Mouse (Mus musculus) spleen, adult 2 months (tissue): ENCODE measurements around the gene Trmt13. TPM values are rescaled to one million over a fixed set of nuclear protein-coding genes. Genes with fewer than 3 reads are reported as not detected.

Experiments
- DNase-seq, 2 experiments: peaks; one replicate each; pipeline versions ENCODE4 v3.0.0 to v3.0.0-alpha.2; 2012 to 2021; ENCODE audit warnings: low spot score in 2 of 2, low read depth in 1 of 2
- H3K27ac ChIP-seq: fragments of 200-500 bp; 2 replicates; pipeline ENCODE4 v1.5.1; 2012; ENCODE audit warnings: low read length, inconsistent platforms; ENCODE audit not compliant: insufficient read depth
- H3K27me3 ChIP-seq: fragments of 200-500 bp; 2 replicates; pipeline ENCODE4 v1.6.1; 2012; ENCODE audit warnings: mild to moderate bottlenecking, moderate library complexity, low read length, inconsistent platforms; ENCODE audit not compliant: control insufficient read depth, insufficient read depth
- H3K36me3 ChIP-seq: fragments of 200-500 bp; 2 replicates; pipeline ENCODE4 v1.6.1; 2012; ENCODE audit warnings: mild to moderate bottlenecking, low read length, inconsistent platforms; ENCODE audit not compliant: control insufficient read depth, insufficient read depth
- H3K4me1 ChIP-seq: fragments of 200-500 bp; 2 replicates; pipeline ENCODE4 v1.6.1; 2011; ENCODE audit warnings: inconsistent platforms; ENCODE audit not compliant: control insufficient read depth, insufficient read depth, insufficient read length
- H3K4me3 ChIP-seq: fragments of 200-500 bp; 2 replicates; pipeline ENCODE4 v1.5.1; 2011; ENCODE audit warnings: mild to moderate bottlenecking, inconsistent platforms; ENCODE audit not compliant: insufficient read depth, insufficient read length; ENCODE audit errors: extremely low read depth
- CTCF ChIP-seq: fragments of 200-500 bp; IDR thresholded peaks from 2 replicates; pipeline ENCODE4 v1.5.1; 2011; ENCODE audit warnings: mild to moderate bottlenecking, inconsistent platforms; ENCODE audit not compliant: insufficient read depth, insufficient read length, insufficient replicate concordance; ENCODE audit errors: extremely low read depth
- POLR2A ChIP-seq: fragments of 200-500 bp; IDR thresholded peaks from 2 replicates; pipeline ENCODE4 v1.6.1; 2011; ENCODE audit warnings: low read depth, low read length, inconsistent platforms
- WGBS: fragments of 180-500 bp; shearing (Covaris S2); methylation state at CpG from one replicate; pipeline ENCODE4 v1.1.7; 2018; 5-methylcytosine and 5-hydroxymethylcytosine counted together
- polyA plus RNA-seq: library from polyadenylated mRNA; depleted of rRNA; stranded (reverse); fragments of >200 nt; gene quantifications from 2 replicates; pipeline ENCODE4 v1.2.3, GENCODE M21; 2012; rRNA removed

Trmt13 gene
- polyA plus RNA-seq, 1 experiment, result 4.7 TPM

DNA sequence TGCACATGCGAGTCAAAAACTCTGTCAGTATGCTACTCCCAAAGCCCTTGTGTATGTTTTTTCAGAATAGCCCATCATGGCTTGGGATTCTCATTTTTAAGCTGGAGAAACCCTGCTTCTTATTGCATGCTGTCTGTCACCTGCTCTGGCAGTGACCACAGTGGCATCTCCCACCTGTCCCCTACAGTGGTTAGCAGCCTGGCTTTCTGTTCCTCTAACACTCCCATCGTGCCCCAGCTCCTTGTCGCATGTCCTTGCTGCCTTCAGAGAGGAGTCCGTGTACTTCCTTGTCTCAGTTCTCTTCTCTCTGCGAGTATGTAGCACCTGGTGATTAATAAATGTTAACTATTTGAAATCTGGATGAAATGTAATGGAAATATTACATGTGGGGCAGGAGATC, 67.0 kb downstream of the Trmt13 start:
- Histone ChIP-seq H3K27me3 (no peaks in the 10 kb centered on the region), H3K4me3 (no peak overlapping the region), H3K36me3 (peaks cover 19% of the 10 kb centered on the region), H3K27ac (no peak overlapping the region), H3K4me1 (no peaks in the 10 kb centered on the region)
- TF ChIP-seq POLR2A (no peak), CTCF (no peak)
- no peak for DNase-seq
- 62% methylated on average over 5 of the region's 5 CpGs for WGBS

DNA sequence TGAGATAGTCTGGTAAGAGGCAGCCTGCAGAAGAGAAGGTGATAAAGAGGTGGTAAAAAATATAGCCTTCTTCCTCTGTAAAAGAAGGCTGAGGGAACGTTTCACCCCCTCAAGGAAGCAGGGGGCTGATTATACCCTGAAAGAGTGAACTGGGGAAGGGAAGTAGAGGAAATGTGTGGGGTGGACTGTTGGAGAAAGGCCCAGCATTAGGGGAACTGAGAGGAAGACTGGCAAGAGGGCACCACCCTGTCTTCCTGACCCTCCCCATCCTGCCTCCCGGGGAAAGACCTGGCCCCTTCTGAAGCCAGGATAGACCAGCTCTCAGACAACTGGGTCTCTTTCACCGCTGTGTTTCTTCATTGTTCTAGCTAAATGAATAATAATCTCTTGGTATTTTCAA, 71.9 kb downstream of the Trmt13 start:
- 12% methylated on average over 3 of the region's 3 CpGs for WGBS
- no peak for TF ChIP-seq POLR2A
- Histone ChIP-seq H3K4me1 (no peaks in the 10 kb centered on the region), H3K36me3 (peaks cover 24% of the 10 kb centered on the region), H3K27ac (no peak overlapping the region), H3K27me3 (no peaks in the 10 kb centered on the region), H3K4me3 (no peak overlapping the region)
- DNase-seq, result no peak

DNA sequence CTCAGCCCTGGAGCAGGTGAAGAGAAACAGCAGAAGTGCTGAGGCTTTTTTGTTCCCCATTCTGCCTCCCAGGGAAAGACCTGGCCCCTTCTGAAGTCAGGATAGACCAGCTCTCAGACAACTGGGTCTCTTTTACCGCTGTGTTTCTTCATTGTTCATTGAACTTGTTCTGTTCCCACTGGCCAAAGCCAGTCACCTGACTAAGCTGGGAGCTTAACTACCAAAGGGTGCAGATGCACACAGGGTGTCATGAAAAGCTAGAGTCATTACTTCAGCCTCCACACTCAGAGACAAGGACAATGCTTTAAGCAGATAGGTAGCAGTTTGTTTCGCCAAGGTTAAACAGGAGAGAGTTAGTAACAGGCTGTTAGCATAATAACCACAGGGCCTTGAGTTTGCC, 72.3 kb downstream of the Trmt13 start:
- DNase-seq, result no peak
- peaks cover 25% of the 10 kb centered on the region for H3K36me3 ChIP-seq
- no peaks in the 10 kb centered on the region for H3K27me3 ChIP-seq
- H3K4me3 ChIP-seq, result no peak overlapping the region
- H3K4me1 ChIP-seq, result no peaks in the 10 kb centered on the region
- no peak overlapping the region for H3K27ac ChIP-seq
- 48% methylated on average over 2 of the region's 2 CpGs for WGBS
- TF ChIP-seq POLR2A (no peak), CTCF (no peak)

- Histone ChIP-seq H3K4me1 (no peaks in the 10 kb centered on the region), H3K27ac (no peak overlapping the region), H3K4me3 (no peak overlapping the region), H3K36me3 (peaks cover 27% of the 10 kb centered on the region), H3K27me3 (no peaks in the 10 kb centered on the region)
- WGBS, result 90% methylated on average over 6 of the region's 6 CpGs
- no peak for DNase-seq
- TF ChIP-seq CTCF (no peak), POLR2A (no peak)
These were observed 77.2 kb downstream of the Trmt13 start for GRCm38 (mm10) chr3:116537200-116537573.

GRCm38 (mm10) chr3:116536428-116537199, 77.8 kb downstream of the Trmt13 start:
- no peak for TF ChIP-seq CTCF
- TF ChIP-seq POLR2A, result no peak
- no peaks in the 10 kb centered on the region for H3K27me3 ChIP-seq
- no peaks in the 10 kb centered on the region for H3K4me1 ChIP-seq
- H3K27ac ChIP-seq, result no peak overlapping the region
- H3K4me3 ChIP-seq, result no peak overlapping the region
- DNase-seq, result no peak
- WGBS, result 71% methylated on average over 16 of the region's 16 CpGs
- peaks cover 27% of the 10 kb centered on the region for H3K36me3 ChIP-seq

Other genes with a start within 250 kb of the Trmt13 start
- 4.7 and 6.9 TPM in 2 replicates for gene Cdc14a, start 190.6 kb downstream of the Trmt13 start, polyA plus RNA-seq
- 17.5 and 25.1 TPM in 2 replicates for gene Rtca, start 106.4 kb downstream of the Trmt13 start, polyA plus RNA-seq
- 2.3 and 2.6 TPM in 2 replicates for gene Dbt, start 101.5 kb downstream of the Trmt13 start, polyA plus RNA-seq
- gene Lrrc39, start 51.6 kb downstream of the Trmt13 start, polyA plus RNA-seq, result 0.18 and 0.28 TPM in 2 replicates
- gene Sass6, start 19.6 kb downstream of the Trmt13 start, polyA plus RNA-seq, result 1.6 and 1.9 TPM in 2 replicates
- gene Mfsd14a, start 48.1 kb upstream of the Trmt13 start, polyA plus RNA-seq, result 12.2 and 12.6 TPM in 2 replicates
- not detected in 2 replicates for gene Gm43191, start 66.7 kb upstream of the Trmt13 start, polyA plus RNA-seq
- 3.7 and 6.0 TPM in 2 replicates for gene Slc35a3, start 98.2 kb upstream of the Trmt13 start, polyA plus RNA-seq
- gene Agl, start 193.6 kb upstream of the Trmt13 start, polyA plus RNA-seq, result 2.4 and 2.5 TPM in 2 replicates
- gene Frrs1, start 244.9 kb upstream of the Trmt13 start, polyA plus RNA-seq, result 10.6 and 11.5 TPM in 2 replicates